Mouse (Mus musculus): ENCODE measurements around the gene Gtf2f1. TPM values are rescaled to one million over a fixed set of nuclear protein-coding genes. Genes with fewer than 3 reads are reported as not detected.
A peak's percentile ranks its signal among the peaks of the same experiment; 100 is the strongest.

Gtf2f1 gene
- polyA plus RNA-seq, 1 experiment = 73.3 TPM

GRCm38 (mm10) chr17:56990966-56991365 lies 20.1 kb downstream of the Gtf2f1 start:
- H3K27ac ChIP-seq (ENCODE audit: insufficient read depth, low read length) = no peak overlapping the region
- H3K4me3 ChIP-seq (ENCODE audit: insufficient read depth, low read length) = peak overlapping the region; percentile 62
- TF ChIP-seq CTCF (IDR thresholded peaks at IDR 0.05; ENCODE audit: extremely low read depth, insufficient read depth, low read length) (no peak), POLR2A (IDR thresholded peaks at IDR 0.05; ENCODE audit: extremely low read depth, insufficient read depth, low read length) (no peak)
- peaks cover 4% of the 10 kb centered on the region for H3K4me1 ChIP-seq (ENCODE audit: control insufficient read depth, insufficient read depth, low read length)

GRCm38 (mm10) chr17:56990115-56990746 lies 20.9 kb downstream of the Gtf2f1 start, which contains the start of gene Clpp:
TSS of gene Clpp (plus strand) at chr17:56990305.
- TF ChIP-seq CTCF (IDR thresholded peaks at IDR 0.05; ENCODE audit: extremely low read depth, insufficient read depth, low read length) (no peak), POLR2A (IDR thresholded peaks at IDR 0.05; ENCODE audit: extremely low read depth, insufficient read depth, low read length) (peak; percentile 92)
- Histone ChIP-seq H3K4me1 (ENCODE audit: control insufficient read depth, insufficient read depth, low read length) (peaks cover 4% of the 10 kb centered on the region), H3K27ac (ENCODE audit: insufficient read depth, low read length) (peak within 1 kb of the TSS; percentile 10; the same call in 1 of the 2 replicates), H3K4me3 (ENCODE audit: insufficient read depth, low read length) (peak within 1 kb of the TSS; percentile 62)

- Histone ChIP-seq H3K4me1 (ENCODE audit: control insufficient read depth, insufficient read depth, low read length) (peaks cover 4% of the 10 kb centered on the region), H3K4me3 (ENCODE audit: insufficient read depth, low read length) (peak overlapping the region; percentile 62), H3K27ac (ENCODE audit: insufficient read depth, low read length) (peak overlapping the region; percentile 10; the same call in 1 of the 2 replicates)
- TF ChIP-seq CTCF (IDR thresholded peaks at IDR 0.05; ENCODE audit: extremely low read depth, insufficient read depth, low read length) = no peak
- peak; percentile 71 for TF ChIP-seq POLR2A (IDR thresholded peaks at IDR 0.05; ENCODE audit: extremely low read depth, insufficient read depth, low read length)
Measured at GRCm38 (mm10) chr17:56989467-56990114, 21.5 kb downstream of the Gtf2f1 start.

- Histone ChIP-seq H3K4me3 (ENCODE audit: insufficient read depth, low read length) (peak overlapping the region; percentile 62; the same call in 1 of the 2 replicates), H3K4me1 (ENCODE audit: control insufficient read depth, insufficient read depth, low read length) (peaks cover 4% of the 10 kb centered on the region), H3K27ac (ENCODE audit: insufficient read depth, low read length) (no peak overlapping the region)
- TF ChIP-seq CTCF (IDR thresholded peaks at IDR 0.05; ENCODE audit: extremely low read depth, insufficient read depth, low read length) (no peak), POLR2A (IDR thresholded peaks at IDR 0.05; ENCODE audit: extremely low read depth, insufficient read depth, low read length) (no peak)
Measured at GRCm38 (mm10) chr17:56988921-56989430, 22.1 kb downstream of the Gtf2f1 start.

GRCm38 (mm10) chr17:56988441-56988840 lies 22.6 kb downstream of the Gtf2f1 start:
- no peak for TF ChIP-seq POLR2A (IDR thresholded peaks at IDR 0.05; ENCODE audit: extremely low read depth, insufficient read depth, low read length)
- no peak for TF ChIP-seq CTCF (IDR thresholded peaks at IDR 0.05; ENCODE audit: extremely low read depth, insufficient read depth, low read length)
- Histone ChIP-seq H3K4me1 (ENCODE audit: control insufficient read depth, insufficient read depth, low read length) (peaks cover 4% of the 10 kb centered on the region), H3K4me3 (ENCODE audit: insufficient read depth, low read length) (no peak overlapping the region), H3K27ac (ENCODE audit: insufficient read depth, low read length) (no peak overlapping the region)

GRCm38 (mm10) chr17:56986105-56986805 lies 24.8 kb downstream of the Gtf2f1 start:
- peaks cover 4% of the 10 kb centered on the region for H3K4me1 ChIP-seq (ENCODE audit: control insufficient read depth, insufficient read depth, low read length)
- no peak overlapping the region for H3K27ac ChIP-seq (ENCODE audit: insufficient read depth, low read length)
- H3K4me3 ChIP-seq (ENCODE audit: insufficient read depth, low read length) = no peak overlapping the region
- TF ChIP-seq CTCF (IDR thresholded peaks at IDR 0.05; ENCODE audit: extremely low read depth, insufficient read depth, low read length) (no peak), POLR2A (IDR thresholded peaks at IDR 0.05; ENCODE audit: extremely low read depth, insufficient read depth, low read length) (no peak)

GRCm38 (mm10) chr17:56985656-56986055 lies 25.4 kb downstream of the Gtf2f1 start:
- TF ChIP-seq CTCF (IDR thresholded peaks at IDR 0.05; ENCODE audit: extremely low read depth, insufficient read depth, low read length) = no peak
- TF ChIP-seq POLR2A (IDR thresholded peaks at IDR 0.05; ENCODE audit: extremely low read depth, insufficient read depth, low read length) = no peak
- Histone ChIP-seq H3K4me1 (ENCODE audit: control insufficient read depth, insufficient read depth, low read length) (no peaks in the 10 kb centered on the region), H3K4me3 (ENCODE audit: insufficient read depth, low read length) (no peak overlapping the region), H3K27ac (ENCODE audit: insufficient read depth, low read length) (no peak overlapping the region)

- Histone ChIP-seq H3K27ac (ENCODE audit: insufficient read depth, low read length) (no peak overlapping the region), H3K4me3 (ENCODE audit: insufficient read depth, low read length) (no peak overlapping the region), H3K4me1 (ENCODE audit: control insufficient read depth, insufficient read depth, low read length) (no peaks in the 10 kb centered on the region)
- no peak for TF ChIP-seq POLR2A (IDR thresholded peaks at IDR 0.05; ENCODE audit: extremely low read depth, insufficient read depth, low read length)
- TF ChIP-seq CTCF (IDR thresholded peaks at IDR 0.05; ENCODE audit: extremely low read depth, insufficient read depth, low read length) = no peak
Measured at GRCm38 (mm10) chr17:56984886-56985285, 26.2 kb downstream of the Gtf2f1 start.

GRCm38 (mm10) chr17:56982013-56982412 lies 29.1 kb downstream of the Gtf2f1 start, which contains the start of gene Acer1:
TSS of gene Acer1 (minus strand) at chr17:56982126.
- Histone ChIP-seq H3K27ac (ENCODE audit: insufficient read depth, low read length) (no peak within 1 kb of the TSS), H3K4me1 (ENCODE audit: control insufficient read depth, insufficient read depth, low read length) (no peaks in the 10 kb centered on the region), H3K4me3 (ENCODE audit: insufficient read depth, low read length) (no peak within 1 kb of the TSS)
- TF ChIP-seq CTCF (IDR thresholded peaks at IDR 0.05; ENCODE audit: extremely low read depth, insufficient read depth, low read length) = no peak
